Mouse (Mus musculus): ENCODE measurements around the gene Cep295nl. TPM values are rescaled to one million over a fixed set of nuclear protein-coding genes. Genes with fewer than 3 reads are reported as not detected.
"Not testable (repeated sequence)": the region's sequence is repeated elsewhere in the genome, so short reads cannot be mapped to it uniquely, and the experiment has no call there.

Cep295nl gene
- polyA plus RNA-seq, 1 experiment from 2014 or later = 0.21 TPM

DNA sequence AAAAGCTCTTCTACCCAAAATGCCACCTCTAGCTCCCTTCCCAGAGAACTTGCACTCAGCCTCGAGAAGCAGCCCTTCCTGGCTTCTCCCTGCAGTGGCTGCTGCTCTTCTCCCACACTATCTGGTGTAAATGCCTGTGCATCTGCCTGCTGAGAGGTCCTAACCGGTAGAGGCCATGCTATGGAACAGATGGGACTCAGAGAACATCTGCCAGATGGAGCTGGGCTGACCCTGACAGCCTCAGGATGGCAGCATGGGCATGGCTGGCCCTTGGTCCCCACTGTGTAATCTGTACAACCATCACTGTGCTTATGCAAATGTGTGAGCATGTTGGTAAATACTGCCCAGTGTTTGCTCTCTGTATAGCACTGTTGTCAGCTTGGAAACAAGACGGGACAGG lies 19.7 kb downstream of the Cep295nl start:
- H3K4me2 ChIP-seq (ENCODE audit: low read length) = no peak overlapping the region
- no peak overlapping the region for H3K27ac ChIP-seq (replicated peaks; ENCODE audit: low read depth, low read length)
- no peak overlapping the region for H3K9ac ChIP-seq (replicated peaks; ENCODE audit: low read length)
- peaks cover 21% of the 10 kb centered on the region for H3K4me1 ChIP-seq (ENCODE audit: control insufficient read depth, insufficient read depth, low read length)
- 61% methylated on average over 3 of the region's 3 CpGs for WGBS
- no peaks in the 10 kb centered on the region for H3K27me3 ChIP-seq (ENCODE audit: control insufficient read depth, insufficient read depth, low read length)
- DNase-seq = no peak
- no peak for ATAC-seq (ENCODE audit: low FRiP score, low TSS enrichment)
- H3K9me3 ChIP-seq (ENCODE audit: control insufficient read depth, low read length) = no peaks in the 10 kb centered on the region
- H3K4me3 ChIP-seq (replicated peaks; ENCODE audit: low read depth, low read length) = no peak overlapping the region
- H3K36me3 ChIP-seq (ENCODE audit: control insufficient read depth, insufficient read depth, low read length) = peaks cover 17% of the 10 kb centered on the region

DNA sequence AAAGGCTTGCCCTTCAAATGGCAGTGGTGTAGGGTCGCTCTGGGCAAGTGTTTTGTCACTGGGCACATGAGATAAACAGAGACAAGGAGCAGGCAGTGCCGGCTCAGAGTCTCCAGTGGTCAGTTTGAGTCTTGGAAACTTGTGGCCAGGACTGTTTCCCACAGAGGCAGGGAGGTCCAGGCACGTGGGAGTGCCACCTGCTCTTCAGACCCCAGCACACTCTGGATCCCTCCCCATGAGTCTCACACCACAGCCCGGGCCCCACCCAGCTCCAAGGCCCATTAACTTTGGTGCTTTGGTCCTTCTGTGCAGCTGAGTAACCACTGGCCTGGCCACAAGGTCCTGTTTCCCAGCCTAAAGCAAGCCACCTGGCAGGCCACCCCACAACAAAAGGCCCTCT lies 20.3 kb downstream of the Cep295nl start:
- Histone ChIP-seq H3K4me2 (ENCODE audit: low read length) (no peak overlapping the region), H3K27ac (replicated peaks; ENCODE audit: low read depth, low read length) (0 out of 2 replicates have a peak overlapping the region, but pooled peaks have one; percentile 32), H3K4me3 (replicated peaks; ENCODE audit: low read depth, low read length) (no peak overlapping the region), H3K27me3 (ENCODE audit: control insufficient read depth, insufficient read depth, low read length) (no peaks in the 10 kb centered on the region), H3K9ac (replicated peaks; ENCODE audit: low read length) (no peak overlapping the region; the same call in 1 of the 2 replicates), H3K4me1 (ENCODE audit: control insufficient read depth, insufficient read depth, low read length) (peaks cover 16% of the 10 kb centered on the region; the same call in 1 of the 2 replicates), H3K9me3 (ENCODE audit: control insufficient read depth, low read length) (no peaks in the 10 kb centered on the region), H3K36me3 (ENCODE audit: control insufficient read depth, insufficient read depth, low read length) (peaks cover 18% of the 10 kb centered on the region)
- WGBS = 72% methylated on average over 4 of the region's 4 CpGs
- DNase-seq (no peak), ATAC-seq (ENCODE audit: low FRiP score, low TSS enrichment) (no peak)

DNA sequence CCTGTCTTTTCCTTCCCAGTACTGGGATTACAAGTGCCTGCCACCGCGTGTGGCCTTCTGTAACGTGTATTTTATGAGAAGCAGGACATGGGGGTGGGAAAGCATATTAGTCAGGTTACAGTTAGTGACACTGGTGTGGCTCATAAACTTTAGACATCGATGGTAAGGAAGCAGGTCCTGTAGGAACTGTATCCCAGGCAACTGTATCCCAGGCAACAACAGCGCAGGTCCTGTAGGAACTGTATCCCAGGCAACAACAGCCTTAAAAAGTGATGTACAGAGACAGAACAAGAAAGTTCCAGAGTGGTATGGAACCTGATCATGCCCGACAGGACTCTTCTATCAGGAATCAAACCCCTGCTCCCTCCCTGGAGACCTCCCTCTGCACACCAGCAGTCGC lies 20.8 kb downstream of the Cep295nl start:
- no peak for ATAC-seq (ENCODE audit: low FRiP score, low TSS enrichment)
- WGBS = 63% methylated on average over 7 of the region's 7 CpGs
- H3K4me2 ChIP-seq (ENCODE audit: low read length) = no peak overlapping the region
- no peaks in the 10 kb centered on the region for H3K27me3 ChIP-seq (ENCODE audit: control insufficient read depth, insufficient read depth, low read length)
- no peak overlapping the region; the same call in 1 of the 2 replicates for H3K9ac ChIP-seq (replicated peaks; ENCODE audit: low read length)
- H3K9me3 ChIP-seq (ENCODE audit: control insufficient read depth, low read length) = no peaks in the 10 kb centered on the region
- 0 out of 2 replicates have a peak overlapping the region, but pooled peaks have one; percentile 32 for H3K27ac ChIP-seq (replicated peaks; ENCODE audit: low read depth, low read length)
- peaks cover 11% of the 10 kb centered on the region; the same call in 1 of the 2 replicates for H3K4me1 ChIP-seq (ENCODE audit: control insufficient read depth, insufficient read depth, low read length)
- DNase-seq = peak; percentile 62
- H3K36me3 ChIP-seq (ENCODE audit: control insufficient read depth, insufficient read depth, low read length) = peaks cover 20% of the 10 kb centered on the region
- H3K4me3 ChIP-seq (replicated peaks; ENCODE audit: low read depth, low read length) = no peak overlapping the region

DNA sequence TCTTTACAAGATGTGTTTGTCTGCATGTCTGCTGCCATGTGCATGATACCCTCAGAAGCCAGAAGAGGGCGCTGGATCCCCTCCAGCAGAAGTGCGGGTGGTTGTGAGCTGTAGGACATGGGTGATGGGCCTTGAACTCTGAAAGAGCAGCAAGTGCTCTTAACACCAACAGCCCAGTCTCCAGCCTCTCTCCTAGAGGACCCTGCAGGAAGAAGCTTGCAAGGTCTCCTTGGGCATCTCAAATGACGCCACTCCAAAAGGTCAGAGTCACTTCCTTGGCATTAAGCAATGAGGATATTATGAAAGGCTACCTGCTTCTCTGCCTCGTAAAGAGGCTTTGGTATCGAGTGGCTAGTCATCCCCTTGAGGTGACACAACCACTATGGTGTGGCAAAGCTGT lies 23.6 kb downstream of the Cep295nl start:
- H3K36me3 ChIP-seq (ENCODE audit: control insufficient read depth, insufficient read depth, low read length) = peaks cover 34% of the 10 kb centered on the region
- H3K4me3 ChIP-seq (replicated peaks; ENCODE audit: low read depth, low read length) = no peak overlapping the region
- H3K9me3 ChIP-seq (ENCODE audit: control insufficient read depth, low read length) = no peaks in the 10 kb centered on the region
- H3K27ac ChIP-seq (replicated peaks; ENCODE audit: low read depth, low read length) = no peak overlapping the region
- ATAC-seq (ENCODE audit: low FRiP score, low TSS enrichment) = no peak
- H3K9ac ChIP-seq (replicated peaks; ENCODE audit: low read length) = no peak overlapping the region
- H3K4me1 ChIP-seq (ENCODE audit: control insufficient read depth, insufficient read depth, low read length) = peaks cover 11% of the 10 kb centered on the region; the same call in 1 of the 2 replicates
- no peak overlapping the region for H3K4me2 ChIP-seq (ENCODE audit: low read length)
- no peaks in the 10 kb centered on the region for H3K27me3 ChIP-seq (ENCODE audit: control insufficient read depth, insufficient read depth, low read length)
- DNase-seq = peak; percentile 37
- 67% methylated on average over 5 of the region's 5 CpGs for WGBS

DNA sequence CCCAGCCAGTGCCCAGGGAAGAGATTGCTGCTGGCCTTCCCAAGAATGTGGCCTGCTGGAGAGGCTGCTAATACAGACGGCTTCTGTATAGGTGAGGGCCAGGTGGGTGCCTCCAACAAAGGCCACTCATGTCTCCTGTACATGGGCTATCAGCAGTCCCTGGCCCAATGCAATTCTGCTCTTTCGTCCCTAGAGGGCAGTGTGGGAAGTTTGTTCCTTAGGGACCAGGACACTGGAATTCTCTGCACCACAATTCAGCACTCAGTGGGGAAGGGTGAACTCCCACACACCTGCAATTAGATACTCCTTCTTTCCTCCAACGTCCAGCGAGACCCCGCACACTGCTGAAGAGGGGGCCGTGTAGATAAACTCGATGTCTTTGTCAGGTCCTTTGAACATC lies 25.2 kb downstream of the Cep295nl start:
- Histone ChIP-seq H3K9ac (replicated peaks; ENCODE audit: low read length) (no peak overlapping the region), H3K36me3 (ENCODE audit: control insufficient read depth, insufficient read depth, low read length) (peaks cover 34% of the 10 kb centered on the region), H3K27ac (replicated peaks; ENCODE audit: low read depth, low read length) (no peak overlapping the region), H3K27me3 (ENCODE audit: control insufficient read depth, insufficient read depth, low read length) (no peaks in the 10 kb centered on the region), H3K4me2 (ENCODE audit: low read length) (no peak overlapping the region), H3K4me1 (ENCODE audit: control insufficient read depth, insufficient read depth, low read length) (peaks cover 9% of the 10 kb centered on the region; the same call in 1 of the 2 replicates), H3K9me3 (ENCODE audit: control insufficient read depth, low read length) (no peaks in the 10 kb centered on the region), H3K4me3 (replicated peaks; ENCODE audit: low read depth, low read length) (no peak overlapping the region)
- ATAC-seq (ENCODE audit: low FRiP score, low TSS enrichment) (no peak), DNase-seq (peak; percentile 88)
- 31% methylated on average over 7 of the region's 7 CpGs for WGBS

DNA sequence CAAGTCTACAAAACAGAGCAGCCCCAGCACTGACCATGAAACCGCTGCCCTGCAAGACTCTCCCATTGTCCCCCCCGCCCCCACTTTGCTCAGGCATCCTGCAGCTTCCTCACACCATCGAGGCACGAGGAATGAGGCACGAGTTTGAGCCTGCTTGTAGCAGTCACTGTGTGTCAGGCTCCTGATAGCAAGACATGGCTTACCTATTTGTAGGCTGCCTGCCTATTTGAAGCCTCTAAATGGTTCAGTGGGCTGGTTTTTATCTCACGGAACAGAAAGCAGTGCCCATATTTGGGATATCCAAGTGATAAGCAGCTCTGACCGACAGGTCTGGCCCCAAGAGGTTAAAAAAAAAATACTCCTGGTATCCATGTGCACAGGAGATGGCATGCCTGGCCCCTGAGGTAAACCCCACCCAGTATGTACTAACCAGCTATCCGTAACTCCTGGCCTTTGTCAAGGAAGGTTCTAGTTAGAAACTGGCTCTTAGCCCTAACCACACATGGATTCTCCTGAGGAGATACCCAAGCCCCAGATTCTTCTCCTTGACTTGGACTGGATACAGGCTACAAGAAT lies 26.0 kb downstream of the Cep295nl start:
- no peak for DNase-seq
- Histone ChIP-seq H3K27ac (replicated peaks; ENCODE audit: low read depth, low read length) (no peak overlapping the region), H3K4me3 (replicated peaks; ENCODE audit: low read depth, low read length) (no peak overlapping the region), H3K9me3 (ENCODE audit: control insufficient read depth, low read length) (no peaks in the 10 kb centered on the region), H3K4me2 (ENCODE audit: low read length) (no peak overlapping the region), H3K36me3 (ENCODE audit: control insufficient read depth, insufficient read depth, low read length) (peaks cover 38% of the 10 kb centered on the region), H3K4me1 (ENCODE audit: control insufficient read depth, insufficient read depth, low read length) (peaks cover 1% of the 10 kb centered on the region; the same call in 1 of the 2 replicates), H3K27me3 (ENCODE audit: control insufficient read depth, insufficient read depth, low read length) (no peaks in the 10 kb centered on the region), H3K9ac (replicated peaks; ENCODE audit: low read length) (no peak overlapping the region)
- no peak for ATAC-seq (ENCODE audit: low FRiP score, low TSS enrichment)
- WGBS = 90% methylated on average over 8 of the region's 8 CpGs

DNA sequence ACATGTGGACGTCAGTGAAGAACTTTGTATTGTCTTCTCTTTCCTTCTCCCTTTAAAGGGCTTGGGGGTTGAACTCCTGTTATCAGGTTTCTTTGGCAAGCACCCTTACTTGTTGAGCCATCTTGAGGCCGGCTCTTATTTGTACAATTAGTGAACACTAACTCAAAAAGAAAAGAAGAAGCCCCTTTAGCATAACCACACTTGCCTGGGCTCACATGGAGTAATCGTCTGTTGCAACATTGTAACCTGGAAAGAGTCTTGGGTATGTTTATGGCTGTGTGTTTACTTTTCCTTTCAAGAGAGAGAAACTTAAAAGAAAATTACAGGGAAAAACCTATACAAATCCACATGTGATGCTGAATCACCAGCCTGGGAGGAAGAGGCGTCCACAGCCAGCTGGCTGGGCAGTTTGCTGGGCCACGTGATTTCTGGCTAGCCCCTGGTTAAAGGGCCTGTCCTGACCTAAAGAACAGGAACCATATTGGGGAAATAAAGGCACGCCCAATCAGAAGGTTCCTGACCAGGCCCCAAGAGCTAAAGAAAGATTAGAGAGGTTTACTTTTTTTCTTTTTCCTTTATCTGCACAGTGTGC lies 30.1 kb downstream of the Cep295nl start:
- ATAC-seq (ENCODE audit: low FRiP score, low TSS enrichment) (no peak), DNase-seq (no peak)
- WGBS = 89% methylated on average over 6 of the region's 6 CpGs
- Histone ChIP-seq H3K36me3 (ENCODE audit: control insufficient read depth, insufficient read depth, low read length) (peaks cover 42% of the 10 kb centered on the region), H3K27me3 (ENCODE audit: control insufficient read depth, insufficient read depth, low read length) (no peaks in the 10 kb centered on the region), H3K4me3 (replicated peaks; ENCODE audit: low read depth, low read length) (no peak overlapping the region), H3K4me2 (ENCODE audit: low read length) (no peak overlapping the region), H3K9me3 (ENCODE audit: control insufficient read depth, low read length) (0 out of 2 replicates have a peak, but pooled peaks cover 4% of the 10 kb centered on the region), H3K9ac (replicated peaks; ENCODE audit: low read length) (no peak overlapping the region), H3K27ac (replicated peaks; ENCODE audit: low read depth, low read length) (no peak overlapping the region), H3K4me1 (ENCODE audit: control insufficient read depth, insufficient read depth, low read length) (no peaks in the 10 kb centered on the region)

DNA sequence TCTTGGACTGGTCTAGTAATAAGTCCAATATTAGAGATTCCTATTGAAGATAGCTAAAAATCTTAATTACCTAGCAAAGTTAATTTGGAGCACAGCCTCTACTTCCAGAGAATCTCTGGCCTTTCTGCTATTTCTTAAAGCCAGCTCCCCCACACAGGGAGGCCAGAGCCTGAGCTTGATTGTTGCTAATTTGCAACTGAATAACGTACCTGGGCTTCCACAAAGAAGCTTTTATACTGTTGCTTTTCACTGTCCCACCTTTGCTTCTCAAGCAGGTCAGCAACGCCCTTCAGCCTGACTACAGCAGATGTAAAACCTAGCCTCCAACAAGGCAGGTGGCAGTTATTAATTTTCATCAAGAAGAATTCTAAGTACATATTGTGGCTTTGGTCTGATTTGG lies 34.3 kb downstream of the Cep295nl start:
- H3K36me3 ChIP-seq (ENCODE audit: control insufficient read depth, insufficient read depth, low read length) = peaks cover 32% of the 10 kb centered on the region
- not testable (repeated sequence) for ATAC-seq (ENCODE audit: low FRiP score, low TSS enrichment)
- WGBS = 82% methylated on average over 2 of the region's 2 CpGs

DNA sequence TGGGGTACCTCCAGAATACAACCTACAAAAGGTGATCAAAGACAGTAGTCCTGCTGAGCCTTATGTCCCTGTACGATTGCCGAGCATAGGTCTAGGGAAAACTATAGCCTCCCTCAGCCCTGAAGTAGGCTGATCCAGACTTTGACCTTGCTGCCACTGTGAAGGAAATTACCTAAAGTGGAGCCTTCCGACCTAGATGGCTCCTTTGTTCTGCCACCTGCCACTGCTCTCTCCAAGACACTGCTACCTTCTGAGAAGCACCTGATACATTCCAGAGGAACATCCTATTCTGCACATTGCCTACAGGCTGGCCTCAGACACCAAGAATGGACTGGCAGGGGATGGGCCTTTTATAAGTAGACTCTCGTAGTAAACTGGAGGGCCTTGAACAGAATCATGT lies 38.3 kb downstream of the Cep295nl start:
- not testable (repeated sequence) for H3K4me1 ChIP-seq (ENCODE audit: control insufficient read depth, insufficient read depth, low read length); ATAC-seq (ENCODE audit: low FRiP score, low TSS enrichment); H3K9me3 ChIP-seq (ENCODE audit: control insufficient read depth, low read length); H3K27ac ChIP-seq (replicated peaks; ENCODE audit: low read depth, low read length); H3K9ac ChIP-seq (replicated peaks; ENCODE audit: low read length); H3K4me2 ChIP-seq (ENCODE audit: low read length); H3K4me3 ChIP-seq (replicated peaks; ENCODE audit: low read depth, low read length); DNase-seq; H3K27me3 ChIP-seq (ENCODE audit: control insufficient read depth, insufficient read depth, low read length)
- H3K36me3 ChIP-seq (ENCODE audit: control insufficient read depth, insufficient read depth, low read length) = peaks cover 21% of the 10 kb centered on the region; the same call in 1 of the 2 replicates
- 93% methylated on average over 4 of the region's 4 CpGs for WGBS

More for the DNA sequence above, 34.3 kb downstream of the Cep295nl start:
- H3K27ac ChIP-seq (replicated peaks; ENCODE audit: low read depth, low read length); H3K4me1 ChIP-seq (ENCODE audit: control insufficient read depth, insufficient read depth, low read length); H3K9me3 ChIP-seq (ENCODE audit: control insufficient read depth, low read length); H3K9ac ChIP-seq (replicated peaks; ENCODE audit: low read length); H3K27me3 ChIP-seq (ENCODE audit: control insufficient read depth, insufficient read depth, low read length); H3K4me2 ChIP-seq (ENCODE audit: low read length); DNase-seq; H3K4me3 ChIP-seq (replicated peaks; ENCODE audit: low read depth, low read length): not testable (repeated sequence)

Data from midbrain, embryonic 14.5 days (tissue).